Mouse (Mus musculus) lung, postnatal 14 days (tissue): ENCODE data around the gene Ces1a.

Experiments used
- DNase-seq: peaks from one replicate; pipeline ENCODE4 v3.0.0; 2021

Ces1a gene

GRCm38 (mm10) chr8:92984376-92984775, 63.6 kb downstream of the Ces1a start:
- peak; percentile 29 for DNase-seq

- DNase-seq = peak; percentile 34
Measured at GRCm38 (mm10) chr8:92982491-92982890, 65.5 kb downstream of the Ces1a start.

GRCm38 (mm10) chr8:92976656-92977055, 71.3 kb downstream of the Ces1a start:
- DNase-seq = no peak

- DNase-seq = peak; percentile 85
Measured at GRCm38 (mm10) chr8:92972949-92973348, 75.0 kb downstream of the Ces1a start.
